Mouse (Mus musculus) urinary bladder, postnatal 14 days (tissue): ENCODE results near the gene Ykt6.
A peak's percentile ranks its signal among the peaks of the same experiment; 100 is the strongest.

Experiments
- DNase-seq: peaks from one replicate; pipeline ENCODE4 v3.0.0; 2021; ENCODE audit warnings: low spot score

Gene Ykt6

DNA sequence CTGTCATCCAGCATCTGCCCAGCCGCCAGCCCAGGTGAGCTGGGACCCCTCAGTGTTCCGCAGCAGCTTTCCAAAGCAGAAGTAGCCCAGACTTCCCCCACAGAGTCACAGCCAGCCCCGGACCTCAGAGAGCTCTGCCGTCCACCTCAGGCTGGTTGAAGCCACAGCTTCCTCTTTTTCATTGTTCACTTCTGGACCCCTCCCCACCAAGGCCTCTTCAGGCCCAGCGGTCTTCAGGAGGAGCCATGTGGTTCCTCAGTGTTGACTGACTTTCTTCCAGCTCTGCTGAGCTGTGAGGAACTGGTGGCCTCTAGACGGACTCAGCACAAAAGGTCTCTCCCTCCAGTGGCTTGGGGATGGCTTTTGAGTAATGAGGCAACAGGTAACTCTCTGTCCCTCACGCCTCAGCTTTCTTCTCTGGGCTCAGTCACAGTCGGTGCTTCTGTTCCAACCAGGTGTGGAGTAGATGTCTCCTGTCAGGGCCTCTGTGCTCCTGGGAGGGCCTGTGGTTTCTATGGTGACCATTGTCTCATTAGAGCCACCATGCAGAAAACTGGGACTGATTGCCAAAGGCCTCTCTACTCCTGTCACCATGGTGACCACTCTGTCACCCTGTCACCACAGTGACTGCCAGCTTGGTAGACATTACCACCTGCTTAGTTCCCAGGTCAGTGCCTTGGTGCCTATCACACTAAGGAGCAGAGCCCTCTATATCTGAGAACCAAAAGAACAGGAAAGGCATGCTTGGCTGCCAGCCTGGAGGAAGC lies 5.7 kb upstream of the Ykt6 start, which contains the start of gene Gck:
Gene Gck, minus strand, starts transcription at position 496 of the 767 bp plus-strand sequence.
- no peak for DNase-seq

DNA sequence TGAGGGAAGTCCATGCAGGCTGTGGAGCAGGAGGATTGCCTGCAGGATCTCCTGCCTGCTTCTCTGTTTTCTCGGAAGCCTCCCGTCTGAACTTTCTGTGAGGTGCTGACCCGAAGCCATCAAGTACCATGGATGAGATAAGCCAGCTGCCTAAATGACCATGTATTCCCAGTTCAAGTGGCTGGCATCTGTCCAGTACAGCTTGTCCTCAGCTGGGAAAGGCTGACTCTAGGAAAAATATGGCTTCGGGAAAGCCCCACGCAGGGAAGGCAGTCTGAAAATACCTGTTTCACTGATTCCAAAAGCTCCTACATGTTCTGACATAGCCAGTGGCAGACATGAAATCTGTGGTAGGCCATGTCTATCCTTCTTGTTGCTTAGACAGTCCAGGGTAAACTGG lies 3.0 kb upstream of the Ykt6 start:
- DNase-seq, result peak; percentile 48

DNA sequence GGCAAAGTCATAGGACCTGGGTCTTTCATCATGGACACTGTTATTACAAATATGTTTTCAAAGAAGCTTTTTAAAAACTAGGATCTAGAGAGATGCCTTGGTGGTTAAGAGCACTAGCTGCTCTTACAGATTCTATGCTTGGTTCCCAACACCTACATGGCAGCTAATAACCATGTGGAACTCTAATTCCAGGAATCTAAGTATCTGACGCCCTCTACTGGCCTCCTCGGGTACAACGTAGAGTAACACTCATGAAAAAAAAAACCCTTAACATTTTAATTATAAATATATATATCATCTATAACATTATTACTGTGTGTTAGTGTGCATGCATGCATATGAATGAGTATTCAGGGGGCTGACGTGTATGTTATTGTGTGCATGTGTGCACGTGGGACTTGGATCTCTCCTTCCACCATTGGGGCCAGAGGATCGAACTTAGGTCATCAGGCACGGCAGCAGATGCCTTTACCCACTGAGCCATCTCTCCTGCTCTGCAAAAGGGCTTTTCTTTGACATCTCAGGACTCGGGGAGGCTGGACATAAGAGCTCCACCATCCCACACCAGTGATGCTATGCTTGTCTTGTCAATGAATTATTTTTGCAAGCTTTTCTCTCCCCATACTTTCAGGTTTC lies 2.2 kb upstream of the Ykt6 start:
- DNase-seq, result peak; percentile 34

DNA sequence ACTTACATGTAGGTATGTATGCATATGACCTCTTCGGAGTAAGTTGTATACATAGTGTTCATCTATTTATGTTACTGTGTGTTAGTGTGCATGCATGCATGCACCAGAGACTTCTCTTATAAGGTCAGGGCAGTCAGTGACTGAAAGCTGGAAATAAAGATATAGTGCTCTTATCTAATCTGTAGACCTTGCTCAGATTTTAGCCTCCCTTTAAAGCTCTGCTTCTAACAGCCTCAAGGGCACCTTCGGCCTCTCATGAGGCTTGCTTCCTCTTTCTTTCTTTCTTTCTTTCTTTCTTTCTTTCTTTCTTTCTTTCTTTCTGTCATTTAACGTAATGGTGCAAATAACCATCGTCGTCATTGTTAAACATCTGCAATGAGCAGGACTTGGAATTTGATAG lies 1.1 kb upstream of the Ykt6 start:
- no peak for DNase-seq

DNA sequence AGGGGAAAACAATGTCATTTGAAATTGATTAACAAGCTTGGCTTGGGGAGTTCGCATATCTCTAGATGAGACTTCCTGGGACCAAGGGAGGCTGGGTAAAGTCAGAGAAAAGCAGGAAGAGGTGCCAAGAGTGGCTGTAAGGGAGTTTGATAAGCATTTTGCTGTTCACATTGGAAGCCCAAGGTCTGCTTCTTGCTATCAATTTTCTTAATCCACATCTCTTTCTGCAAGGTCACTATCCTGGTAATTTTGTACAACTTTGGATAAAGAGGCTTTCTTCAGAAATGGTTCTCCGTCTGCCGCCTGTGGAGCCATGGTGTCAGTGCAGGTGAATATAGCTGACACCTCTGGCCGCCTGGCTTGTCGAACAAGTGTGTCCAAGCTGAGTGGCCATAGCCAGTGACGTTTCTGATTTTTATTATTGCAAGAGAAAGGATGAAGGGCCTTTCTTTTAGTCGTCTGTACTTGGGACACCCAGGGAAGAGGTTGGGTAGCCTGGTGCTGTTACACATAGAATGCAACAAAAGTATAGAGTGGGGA lies 458 bp upstream of the Ykt6 start:
- DNase-seq, result peak; percentile 59

DNA sequence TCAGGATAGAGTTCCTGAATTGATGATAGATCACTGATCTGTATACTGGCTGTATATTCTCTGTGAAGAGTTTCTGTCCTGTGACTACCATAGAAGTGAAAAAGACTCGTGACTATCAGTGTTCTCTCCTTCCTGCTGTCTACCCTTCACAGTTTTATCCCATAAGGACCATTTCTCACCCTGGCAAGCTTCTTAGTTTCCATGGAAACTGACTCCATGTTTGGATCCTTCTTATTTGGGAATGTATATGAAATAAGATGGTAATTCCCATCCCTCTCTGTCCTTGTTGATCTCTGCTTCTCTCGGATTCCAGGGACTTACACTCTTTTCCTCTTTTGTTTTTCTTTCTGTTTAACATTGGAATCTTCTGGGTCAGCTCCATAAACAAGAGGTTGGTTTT lies 4.6 kb downstream of the Ykt6 start:
- DNase-seq, result no peak

DNA sequence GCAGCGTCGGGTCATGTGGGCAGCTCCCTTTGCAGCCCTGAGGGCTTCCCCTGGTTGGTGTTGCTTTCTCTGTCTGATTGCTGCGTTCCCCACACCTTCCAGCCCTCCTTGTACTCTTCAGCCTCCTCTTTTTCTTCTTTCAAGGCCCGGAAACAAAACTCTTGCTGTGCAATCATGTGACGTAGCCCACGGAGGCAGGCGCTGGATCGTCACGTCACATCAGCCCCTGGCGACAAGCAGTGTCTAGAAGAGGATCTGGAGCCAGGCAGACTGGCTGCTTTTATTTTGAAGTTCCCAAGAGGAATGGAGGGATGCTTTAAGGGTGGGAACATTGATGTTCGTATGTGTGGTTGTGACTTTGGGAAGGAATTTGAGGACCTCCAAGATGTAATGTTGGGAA lies 10.4 kb downstream of the Ykt6 start:
- DNase-seq, result no peak

DNA sequence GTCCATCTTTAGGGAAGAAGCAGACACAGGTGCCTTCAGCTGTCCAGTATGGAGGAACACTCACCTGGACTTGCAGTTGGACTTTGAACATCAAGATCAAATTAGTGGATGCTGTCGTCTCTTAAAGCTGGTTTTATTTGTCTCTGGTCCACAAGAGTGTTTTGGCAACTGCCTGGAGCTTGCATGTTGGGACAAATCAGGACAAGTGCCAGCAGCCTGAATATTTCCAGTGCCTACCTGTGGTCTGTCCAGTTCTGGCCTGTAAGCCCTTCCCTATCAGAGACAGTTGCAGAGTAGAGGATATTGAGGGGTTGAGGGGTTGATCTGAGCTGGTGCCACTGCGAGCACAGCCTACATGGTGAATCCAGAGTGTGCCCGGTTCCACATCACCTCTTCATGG lies 11.3 kb downstream of the Ykt6 start:
- DNase-seq, result peak; percentile 61

DNA sequence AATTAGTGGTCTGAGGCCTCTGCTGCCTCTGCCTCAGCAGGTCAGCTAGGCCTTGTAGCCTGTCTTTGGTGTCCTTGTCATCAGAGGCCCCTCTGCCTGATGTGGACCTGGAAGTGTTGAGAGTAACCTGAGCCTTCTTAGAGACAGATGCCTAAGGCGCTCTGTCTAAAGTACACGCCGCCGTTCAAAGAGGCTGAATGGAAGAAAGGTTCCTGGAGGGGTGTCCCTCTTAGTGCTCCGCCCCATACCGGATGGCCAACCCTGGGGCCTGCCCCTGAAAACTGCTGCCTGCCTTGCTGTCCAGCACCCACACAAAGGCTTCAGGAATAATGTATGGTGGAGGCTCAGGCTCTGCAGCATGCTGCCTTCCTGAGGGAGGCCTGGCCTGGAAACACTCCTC lies 12.7 kb downstream of the Ykt6 start:
- DNase-seq, result no peak

DNA sequence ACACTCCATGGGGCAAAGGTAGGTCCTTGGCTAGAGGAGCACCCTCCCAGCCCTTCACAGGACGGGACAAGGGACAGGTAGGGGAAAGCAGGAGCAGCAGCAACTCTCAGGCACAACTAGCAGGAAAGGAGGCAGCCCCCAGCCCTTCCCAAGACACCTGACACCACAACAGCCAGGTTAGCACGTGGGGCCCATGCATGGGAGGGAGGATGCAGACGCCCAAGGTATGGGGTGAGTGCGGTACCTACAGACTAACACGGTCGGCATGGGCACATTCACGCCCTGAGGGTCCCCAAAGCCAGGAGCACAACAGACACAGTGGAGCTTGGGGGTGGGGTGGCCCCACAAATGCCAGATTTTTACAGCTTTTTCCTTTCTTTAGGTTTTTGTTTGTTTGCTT lies 15.7 kb downstream of the Ykt6 start:
- DNase-seq, result no peak

DNA sequence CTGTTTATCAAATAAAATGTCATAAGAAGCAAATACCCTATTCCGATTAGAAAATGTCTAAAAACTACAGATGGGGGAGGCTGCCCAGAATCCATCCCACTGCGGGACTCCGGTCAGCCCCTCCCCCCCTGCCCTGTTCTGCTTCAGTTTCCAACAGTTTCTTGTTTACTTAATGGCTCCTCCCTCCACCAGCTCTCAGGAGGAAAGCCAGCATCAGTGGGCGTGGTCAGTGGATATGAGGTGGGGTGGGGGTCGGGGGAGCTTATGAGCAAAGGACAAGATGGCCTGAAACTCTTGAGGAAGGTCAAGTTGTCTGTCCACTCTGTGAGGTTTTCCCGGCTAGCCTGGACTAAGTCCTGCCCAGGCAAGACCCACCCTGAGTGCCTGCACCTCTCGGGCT lies 17.7 kb downstream of the Ykt6 start:
- no peak for DNase-seq

DNA sequence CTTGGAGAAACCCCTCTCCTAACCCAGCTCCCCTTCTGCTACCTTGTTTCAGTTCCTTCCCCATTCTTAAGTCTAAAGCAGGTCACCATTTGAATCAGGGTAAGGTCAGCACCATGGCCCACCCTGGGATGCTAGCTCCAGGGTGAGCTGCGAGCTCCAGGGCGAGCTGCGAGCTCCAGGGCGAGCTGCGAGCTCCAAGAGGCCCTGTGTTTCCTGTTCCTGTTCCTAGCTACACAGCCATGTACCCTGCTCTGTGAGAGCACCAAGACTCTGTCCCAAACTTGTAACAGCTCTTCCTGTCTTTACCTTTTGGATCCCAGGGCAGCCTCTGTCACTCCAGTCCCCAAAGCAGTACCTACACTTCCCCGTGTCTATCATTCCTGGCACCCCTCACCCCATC lies 18.6 kb downstream of the Ykt6 start:
- no peak for DNase-seq

DNA sequence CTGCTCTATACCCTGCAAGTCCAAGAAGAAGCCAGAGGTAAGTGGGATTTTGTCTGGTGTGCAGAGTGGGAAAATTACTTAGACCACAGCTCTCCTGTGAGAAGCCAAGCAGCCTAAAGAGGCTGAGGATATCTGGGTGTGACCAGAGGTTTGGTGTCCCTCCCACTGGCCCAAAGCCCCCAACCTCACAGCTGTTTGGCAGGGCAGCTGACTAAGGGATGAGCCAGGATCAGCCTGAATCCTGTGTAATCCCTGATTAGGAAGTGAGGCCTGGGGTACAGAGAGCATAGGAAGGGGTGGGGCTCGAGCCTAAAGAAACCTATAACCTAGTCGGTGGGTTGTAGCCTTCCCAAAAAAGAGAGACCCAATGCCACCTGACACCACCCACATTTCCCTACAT lies 19.6 kb downstream of the Ykt6 start:
- no peak for DNase-seq

DNA sequence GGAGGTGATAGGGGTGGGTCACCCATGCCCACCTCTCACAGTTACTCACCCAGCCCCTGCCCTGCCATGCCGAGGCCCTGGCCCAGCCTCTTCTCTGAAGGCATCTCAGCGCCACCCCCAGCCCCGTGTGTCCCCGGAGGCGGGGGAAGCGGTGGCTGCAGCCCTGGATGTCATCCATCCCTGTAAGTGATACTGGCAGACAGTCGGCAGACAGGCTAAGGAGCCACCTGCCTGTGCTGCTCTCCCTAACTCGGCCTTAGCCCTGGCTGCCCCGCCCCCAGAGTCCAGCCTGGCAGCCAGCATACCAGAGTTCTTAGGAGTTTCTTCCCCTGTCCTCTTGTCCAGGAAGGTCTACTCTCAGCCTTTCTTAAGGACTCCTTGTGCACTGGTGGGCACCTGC lies 20.6 kb downstream of the Ykt6 start:
- no peak for DNase-seq

DNA sequence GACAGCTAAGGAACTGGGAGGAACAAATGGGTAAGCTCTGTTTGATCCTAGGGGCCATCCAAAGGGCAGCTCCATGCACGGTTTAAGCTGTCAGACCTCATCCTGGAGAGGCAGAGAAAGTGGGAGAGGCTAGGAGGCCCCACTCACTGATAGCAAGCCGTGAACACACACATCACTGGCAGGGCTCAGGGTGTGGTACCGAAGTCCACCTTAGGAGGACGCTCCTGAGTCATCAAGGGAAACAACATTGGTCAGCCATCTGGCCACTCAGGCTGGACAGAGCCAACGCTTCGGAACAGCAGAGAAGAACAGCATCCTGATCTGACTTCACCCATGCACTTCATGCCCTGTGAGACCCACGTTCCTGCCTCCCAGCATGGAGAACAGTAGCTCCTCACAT lies 23.6 kb downstream of the Ykt6 start:
- DNase-seq, result no peak

DNA sequence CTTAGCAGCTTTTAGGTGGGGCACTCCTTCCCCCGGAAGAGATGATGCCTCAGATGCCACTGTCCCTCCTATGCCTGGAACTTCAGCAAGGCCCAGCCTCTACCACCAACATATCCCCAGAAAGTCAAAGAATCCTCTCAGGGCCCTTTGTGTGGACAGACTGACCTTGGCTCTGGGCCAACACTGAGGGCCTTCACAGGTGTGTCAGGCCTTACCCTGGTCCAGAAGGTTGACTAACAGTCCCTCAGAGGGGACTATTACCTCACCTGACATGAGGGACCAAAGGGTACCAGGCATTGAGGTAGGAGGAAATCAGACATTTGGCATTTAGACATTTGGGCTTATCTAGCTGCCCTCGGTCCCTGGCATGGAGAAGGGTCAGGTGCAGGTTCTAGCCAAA lies 24.6 kb downstream of the Ykt6 start:
- no peak for DNase-seq

DNA sequence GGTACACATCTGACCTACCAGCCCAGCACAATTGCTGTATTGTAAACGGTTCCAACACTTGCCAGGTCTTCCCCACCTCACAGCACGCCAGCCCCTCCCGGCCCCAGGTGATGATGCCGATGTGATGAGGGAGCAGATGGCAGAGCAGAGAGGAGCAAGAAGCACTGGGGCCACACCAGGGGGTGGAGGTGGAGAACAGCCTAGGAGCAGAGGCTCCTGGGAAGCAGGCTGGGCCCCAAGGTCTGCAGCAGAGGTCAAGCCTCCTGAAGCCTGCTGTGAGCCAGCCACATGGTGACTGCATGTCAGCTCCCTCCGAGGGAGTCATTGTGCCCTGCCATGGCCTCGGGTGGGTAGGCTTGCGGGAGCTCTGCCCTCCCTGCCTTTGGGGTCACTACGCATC lies 25.1 kb downstream of the Ykt6 start:
- no peak for DNase-seq

DNA sequence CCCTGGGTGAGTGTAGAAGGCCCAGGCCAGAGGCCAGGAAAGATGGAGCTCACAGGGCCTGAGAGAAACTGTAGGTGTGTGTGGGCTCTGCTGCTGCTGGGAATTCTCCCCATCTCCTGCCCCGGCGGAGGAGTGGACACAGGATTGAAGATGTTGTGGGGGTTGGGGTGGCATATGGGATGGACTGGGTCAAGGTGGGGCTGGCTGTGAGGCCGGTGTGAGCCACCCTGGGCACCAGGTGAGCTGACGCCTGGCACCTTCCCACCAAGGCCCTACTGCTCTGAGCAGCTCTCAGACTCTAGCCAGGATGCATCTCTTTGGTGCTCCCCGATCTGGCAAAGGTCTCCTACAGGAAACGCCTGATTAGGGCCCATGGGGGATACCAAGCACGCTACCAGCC lies 25.8 kb downstream of the Ykt6 start:
- no peak for DNase-seq

DNA sequence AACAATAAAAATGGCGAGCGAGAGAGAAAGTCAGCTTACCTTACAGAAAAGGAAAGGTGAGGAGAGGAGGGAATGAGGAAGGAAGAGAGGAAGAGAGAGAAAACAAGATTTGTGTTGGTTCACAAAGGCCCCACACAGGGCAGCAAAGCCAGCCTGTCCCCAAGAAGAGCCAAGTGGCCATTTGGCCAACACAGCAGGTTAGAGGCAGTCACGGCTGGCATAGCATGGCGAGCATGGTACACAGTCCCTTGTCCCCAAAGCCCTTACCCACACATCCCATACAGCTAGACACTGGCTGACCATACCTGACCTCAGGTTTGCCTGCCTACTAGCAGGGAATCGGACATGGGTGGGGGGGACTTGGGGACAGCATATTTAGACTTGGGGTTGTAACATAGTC lies 28.1 kb downstream of the Ykt6 start:
- no peak for DNase-seq

DNA sequence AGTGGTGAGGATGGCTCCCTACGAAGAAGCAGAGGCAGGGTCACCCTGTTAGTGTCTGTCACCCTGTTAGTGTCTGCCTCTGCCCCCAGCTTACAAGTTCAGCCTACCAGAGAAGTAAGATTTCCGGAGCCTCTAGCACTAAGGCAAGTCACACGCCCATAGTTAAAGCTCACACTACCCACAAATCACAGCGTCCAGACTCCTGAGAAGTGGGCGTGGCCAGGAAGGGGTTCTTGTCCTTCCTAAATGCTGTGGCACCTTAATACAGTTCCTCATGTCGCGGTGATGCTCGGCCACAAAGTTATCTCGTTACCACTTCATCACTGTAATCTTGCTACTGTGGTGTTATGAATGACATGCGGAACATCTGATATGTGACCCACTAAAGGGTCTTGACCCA lies 32.6 kb downstream of the Ykt6 start:
- no peak for DNase-seq

DNA sequence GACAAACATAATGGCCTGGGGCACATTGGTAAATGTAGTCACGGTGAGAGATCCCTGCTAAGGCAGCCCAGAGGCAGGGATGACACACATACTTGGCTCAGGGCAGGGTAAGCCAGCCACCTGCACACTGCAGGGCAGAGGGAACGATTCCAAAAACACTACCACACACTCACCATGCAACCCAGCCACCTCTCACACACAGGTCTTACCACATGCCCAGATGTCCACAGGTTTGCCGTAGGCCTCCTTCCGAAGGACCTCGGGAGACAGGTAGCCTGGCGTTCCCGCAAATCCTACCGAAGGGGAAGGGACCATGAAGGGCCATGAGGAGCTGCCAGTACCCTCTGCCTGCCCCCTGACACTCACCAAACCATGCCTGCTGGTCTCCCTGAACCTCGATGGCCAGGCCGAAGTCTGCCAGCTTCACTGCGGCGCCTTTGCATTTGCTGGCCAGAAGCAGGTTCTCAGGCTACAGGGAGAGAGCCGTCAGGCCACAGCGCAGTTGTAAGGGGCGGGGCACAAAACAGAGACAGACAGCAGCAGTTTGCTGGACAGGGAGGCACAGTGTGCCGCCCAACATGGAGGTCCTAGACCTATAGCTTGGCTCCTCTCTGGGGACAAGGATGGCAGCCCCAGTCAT lies 34.6 kb downstream of the Ykt6 start:
- no peak for DNase-seq

DNA sequence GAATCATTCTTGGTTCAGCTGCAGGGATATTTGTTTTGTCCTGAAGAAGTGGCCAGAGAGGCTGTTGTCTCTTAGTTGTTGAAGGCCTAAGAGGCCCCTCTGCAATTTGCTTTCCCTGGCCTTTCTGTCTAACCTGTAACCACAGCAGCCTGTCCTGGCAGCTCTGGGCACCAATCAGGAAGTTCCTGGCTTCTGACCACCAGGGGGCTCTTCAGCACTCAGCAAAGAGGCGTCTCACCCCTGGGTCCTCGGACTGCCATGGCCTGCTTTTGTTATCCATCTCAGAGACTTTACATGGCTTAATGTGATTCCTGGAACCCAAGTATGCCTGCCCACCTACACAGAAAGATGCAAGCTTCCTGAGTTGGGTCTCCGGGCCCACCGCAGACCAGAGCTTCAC lies 35.4 kb downstream of the Ykt6 start:
- peak; percentile 50 for DNase-seq

DNA sequence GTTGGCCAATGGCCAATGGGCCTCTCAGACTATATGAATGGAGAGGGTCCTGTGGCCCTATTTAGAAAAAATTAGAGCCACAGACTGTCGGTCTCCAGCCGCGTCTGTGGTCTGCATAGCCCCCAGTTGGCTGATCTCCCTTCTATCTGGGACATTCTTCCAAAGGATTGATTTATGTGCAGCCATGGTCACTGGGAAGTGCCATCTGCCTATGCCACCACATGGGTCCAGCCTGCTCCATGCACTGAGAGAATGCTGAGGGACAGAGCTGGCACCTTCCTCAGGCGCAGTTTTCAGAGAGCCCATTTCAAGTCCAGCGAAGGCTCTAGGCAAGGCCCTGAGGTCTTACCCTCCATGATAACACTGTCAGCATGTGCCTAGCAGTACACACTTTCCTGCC lies 38.7 kb downstream of the Ykt6 start:
- no peak for DNase-seq
